Mouse (Mus musculus): ENCODE measurements at regions not wholly inside any gene's neighbourhood (a gene's known extent, or its start where the extent isn't known, plus 50 kb on each side); places are given as distances from the start of the nearest gene placed in this dataset.

DNA sequence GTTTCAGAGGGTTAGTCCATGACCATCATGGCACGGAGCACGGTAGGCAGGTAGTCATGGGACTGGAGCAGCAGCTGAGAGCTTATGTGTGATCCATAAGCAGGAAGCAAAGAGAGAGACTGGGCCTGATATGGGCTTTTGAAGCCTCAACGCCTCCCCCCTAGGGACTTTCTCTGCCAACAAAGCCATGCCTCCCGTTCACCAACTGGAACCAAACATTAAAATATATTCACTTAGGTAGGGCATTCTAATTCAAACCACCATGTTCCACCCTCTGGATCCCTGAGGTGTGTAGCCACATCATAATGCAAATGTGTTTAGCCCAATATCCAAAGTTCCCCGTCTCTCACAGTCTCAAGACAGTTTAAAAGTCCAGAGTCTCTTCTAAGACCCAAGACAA is 85.3 kb upstream of the Ltbp1 start:
- peak; percentile 29 for DNase-seq

DNA sequence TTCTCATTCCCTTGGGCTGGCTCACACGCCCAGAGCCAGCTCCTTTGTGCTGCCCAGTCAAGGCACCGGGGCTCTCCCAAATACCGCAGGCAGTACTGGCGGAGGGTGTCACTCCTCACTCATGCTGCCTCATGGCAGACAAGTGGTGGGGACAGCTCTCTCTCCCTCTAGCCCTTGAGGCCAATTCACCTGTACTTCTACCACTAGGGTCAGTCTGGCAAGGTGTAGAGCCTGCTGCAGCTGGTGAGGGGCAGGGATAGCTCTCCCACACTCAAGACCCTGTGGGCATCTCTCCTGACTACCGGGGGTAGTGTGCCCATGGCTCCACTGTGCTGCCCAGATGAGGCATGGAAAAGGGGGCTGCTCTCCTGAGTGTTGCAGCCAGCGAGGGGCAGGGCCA is 84.0 kb upstream of the Ltbp1 start:
- peak; percentile 69 for DNase-seq

DNA sequence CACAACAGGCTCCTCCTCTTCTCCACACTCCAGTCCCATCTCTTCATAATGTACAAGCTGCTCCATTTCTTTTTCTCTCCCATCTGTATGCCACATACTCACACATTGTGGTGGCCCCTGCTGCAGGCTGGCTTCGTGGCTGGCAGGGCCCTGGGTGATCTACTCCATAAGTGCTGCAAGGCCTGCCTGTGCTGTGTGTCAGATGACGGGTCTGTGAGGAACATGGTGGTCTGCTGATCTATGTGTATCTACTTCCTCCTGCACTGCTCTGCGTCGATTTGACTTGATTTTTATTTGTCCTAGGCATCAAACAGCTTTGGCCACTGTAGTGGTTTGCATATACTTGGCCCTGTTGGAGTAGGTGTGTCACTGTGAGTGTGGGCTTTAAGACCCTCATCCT is 83.4 kb upstream of the Ltbp1 start:
- peak; percentile 78 for DNase-seq

DNA sequence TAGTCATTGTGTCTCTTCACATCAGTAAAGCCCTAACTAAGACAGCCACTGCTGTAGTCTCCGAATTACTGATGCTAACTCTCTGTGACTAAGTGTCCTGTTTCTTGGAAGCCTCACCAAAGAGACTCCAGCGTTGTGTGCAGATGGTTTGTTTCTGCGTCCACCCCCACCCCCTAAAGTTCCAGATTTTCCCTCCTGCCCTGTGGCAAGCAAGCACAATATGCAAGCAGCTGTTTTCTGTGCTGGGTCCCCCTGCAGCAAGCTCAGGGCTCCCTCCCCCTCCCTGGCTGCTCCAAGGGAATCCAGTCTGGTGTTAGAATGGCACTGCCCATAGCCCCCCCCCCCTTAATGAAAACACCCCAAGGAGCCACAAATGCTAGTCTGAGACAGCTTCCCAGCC is 82.8 kb upstream of the Ltbp1 start:
- peak; percentile 94 for DNase-seq

DNA sequence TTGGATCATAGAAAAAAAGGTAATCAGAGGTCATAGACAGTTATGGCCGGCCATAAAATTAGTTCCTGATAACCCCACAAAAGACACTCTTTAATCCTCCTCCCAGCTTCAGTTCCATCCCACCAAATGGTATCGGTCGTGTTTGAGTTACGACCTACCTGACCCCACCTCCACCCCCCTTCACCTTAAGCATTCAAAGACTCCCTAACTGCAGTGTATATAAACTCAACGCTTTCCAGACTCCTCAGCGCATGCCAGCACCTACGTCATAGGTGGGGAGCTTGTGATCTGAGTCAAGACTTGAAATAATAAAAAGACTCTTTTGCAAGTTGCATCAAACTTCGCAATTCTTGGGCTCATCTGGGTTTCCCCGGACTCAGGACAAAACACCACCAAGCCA is 82.3 kb upstream of the Ltbp1 start:
- no peak for DNase-seq

DNA sequence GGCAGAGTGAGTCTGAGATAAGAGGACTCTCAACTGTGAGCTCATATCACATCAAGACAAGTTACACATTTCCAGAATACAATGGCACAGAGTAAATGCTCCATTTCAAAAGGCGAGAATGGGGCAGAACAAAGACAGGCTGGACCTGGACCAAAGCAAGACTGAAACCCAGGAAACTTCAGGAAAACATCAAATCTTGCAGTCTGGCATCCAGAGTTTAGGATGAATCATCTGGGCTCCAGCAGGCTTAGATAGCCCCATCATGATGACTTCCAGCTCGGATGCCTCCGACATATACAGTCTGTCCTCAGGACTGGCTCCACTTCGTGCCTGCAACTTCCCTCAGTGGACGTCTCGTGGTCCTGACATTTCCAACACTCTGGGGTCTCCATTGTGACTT is 80.2 kb upstream of the Ltbp1 start:
- peak; percentile 83 for DNase-seq

DNA sequence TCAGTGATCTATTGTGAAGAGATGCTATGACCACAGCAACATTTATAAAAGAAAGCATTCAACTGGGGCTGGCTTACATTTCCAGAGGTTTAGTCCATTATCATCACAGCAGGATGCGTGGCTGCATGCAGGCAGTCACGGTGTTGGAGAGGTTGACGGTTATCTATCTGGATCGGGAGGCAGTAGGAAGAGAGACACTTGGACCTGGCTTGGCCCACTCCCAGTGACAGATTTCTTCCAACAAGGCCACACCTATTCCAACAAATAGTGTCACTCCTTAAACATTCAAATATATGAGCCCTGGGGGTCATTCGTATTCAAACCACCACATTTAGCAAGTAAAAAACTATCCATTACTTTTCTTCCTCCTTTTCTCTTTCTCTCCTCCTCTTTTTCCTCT is 77.4 kb upstream of the Ltbp1 start:
- DNase-seq = no peak

DNA sequence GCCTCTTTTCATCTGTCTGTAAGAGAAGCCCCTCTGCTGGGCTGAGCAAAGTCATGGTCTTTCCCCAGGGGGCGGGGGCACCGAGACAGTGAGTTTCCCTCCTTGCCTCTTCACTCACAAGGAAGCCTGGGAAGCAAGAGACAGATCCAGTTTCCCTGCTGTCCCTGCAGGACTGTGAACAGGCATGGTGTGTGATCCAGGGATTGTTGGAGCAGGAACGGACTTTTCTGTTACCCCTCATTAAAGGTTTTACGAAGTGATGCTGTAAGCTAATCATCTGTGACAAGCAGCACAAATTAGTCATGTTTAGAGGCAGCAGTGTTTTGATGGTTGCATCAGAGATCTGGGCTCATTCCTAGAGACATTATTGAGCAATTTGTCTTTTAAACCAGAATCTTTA is 73.8 kb upstream of the Ltbp1 start:
- peak; percentile 91 for DNase-seq

DNA sequence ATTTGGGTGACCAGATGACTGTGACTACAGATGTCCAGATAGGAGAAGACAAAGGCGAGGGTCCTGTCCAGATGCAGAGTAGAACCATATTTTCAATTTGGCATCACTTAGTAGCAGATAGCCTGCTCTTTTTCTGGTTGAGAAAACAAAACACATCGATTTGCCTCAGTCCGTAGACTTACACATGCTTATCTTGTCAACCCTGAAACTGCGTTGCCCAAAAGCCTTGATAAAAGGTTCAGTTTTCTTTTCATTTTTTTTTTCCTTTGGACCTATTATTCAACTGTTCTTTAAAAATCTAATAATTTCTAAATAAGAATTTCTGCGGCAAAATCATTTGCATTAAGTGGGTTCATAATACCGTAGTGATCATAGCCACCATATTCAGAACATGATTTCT is 64.0 kb upstream of the Ltbp1 start:
- peak; percentile 74 for DNase-seq

DNA sequence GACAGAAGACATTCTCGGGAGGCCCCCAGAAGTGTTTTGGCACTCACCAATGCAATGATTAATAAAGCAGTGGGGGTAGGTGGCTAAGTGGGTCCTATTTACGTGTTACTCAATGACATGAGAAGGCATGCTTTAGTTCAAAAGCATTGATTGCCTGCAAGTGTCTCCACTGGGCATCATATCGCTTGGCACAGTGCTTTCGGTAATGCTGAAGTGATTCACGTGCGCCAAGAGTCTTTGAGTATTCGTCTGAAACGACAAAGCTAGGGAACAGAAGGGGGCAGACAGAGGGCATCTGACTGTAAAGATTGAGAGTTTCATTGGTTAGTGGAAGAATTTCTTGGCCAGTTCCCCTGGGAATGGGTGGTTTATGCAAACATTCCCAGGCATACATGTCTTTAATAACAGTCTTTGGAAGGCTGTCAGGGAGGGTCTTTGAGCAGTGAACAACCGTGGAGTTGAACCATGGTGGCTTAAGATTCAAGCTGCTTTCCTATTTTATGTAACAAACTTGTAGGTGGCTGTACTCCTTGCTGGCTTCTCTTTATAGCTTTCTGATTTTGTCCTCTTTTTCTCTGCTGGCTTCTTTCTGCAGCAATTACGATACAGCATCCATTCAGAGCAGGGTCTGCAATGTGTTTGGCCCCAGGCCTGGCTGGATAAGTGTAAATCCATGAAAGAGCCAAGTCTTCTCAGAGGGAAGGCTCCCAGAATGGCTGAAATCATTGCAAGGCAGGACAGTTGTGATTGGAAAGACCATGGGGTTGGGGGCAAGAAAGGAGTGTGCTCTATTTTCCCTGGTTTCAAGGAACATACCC is 62.2 kb upstream of the Ltbp1 start:
- DNase-seq = peak; percentile 76

DNA sequence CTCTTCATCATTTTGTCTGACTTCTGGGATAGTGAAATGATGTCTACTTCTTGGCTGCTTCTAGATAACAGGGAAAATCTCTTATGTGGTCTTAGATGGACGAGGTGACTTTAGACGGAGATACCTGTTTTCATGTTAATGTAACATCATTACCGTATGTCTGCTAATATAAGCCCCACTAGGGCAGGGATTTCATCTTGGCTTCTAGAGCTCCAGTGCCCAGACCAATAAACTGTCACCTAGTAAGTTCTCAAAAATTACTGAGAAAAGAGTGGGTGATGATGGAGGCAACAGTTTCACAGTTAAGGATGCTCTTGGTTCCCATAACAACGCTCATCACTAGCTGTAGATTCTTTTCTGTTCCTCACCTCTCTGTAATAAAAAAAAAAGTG is 61.6 kb upstream of the Ltbp1 start:
- no peak for DNase-seq

DNA sequence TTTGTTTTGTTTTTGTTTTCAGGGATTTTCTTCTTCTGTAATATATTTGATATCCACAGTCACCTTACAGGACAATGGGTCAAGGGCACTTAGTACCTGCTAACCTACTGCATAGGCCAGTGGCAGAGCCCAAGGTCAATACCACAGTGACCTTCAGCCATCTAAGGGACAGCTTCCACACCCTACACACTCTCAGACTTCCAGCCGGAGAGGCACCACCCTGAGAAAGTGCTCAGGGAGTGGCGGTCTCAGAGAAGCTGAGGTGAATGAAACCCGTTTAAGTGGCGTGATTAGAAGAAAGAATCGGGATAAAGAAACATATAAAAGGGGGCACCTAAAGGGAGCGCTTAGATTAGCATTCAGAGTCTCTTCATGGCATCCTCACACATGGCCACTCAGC is 60.2 kb upstream of the Ltbp1 start:
- peak; percentile 74 for DNase-seq

DNA sequence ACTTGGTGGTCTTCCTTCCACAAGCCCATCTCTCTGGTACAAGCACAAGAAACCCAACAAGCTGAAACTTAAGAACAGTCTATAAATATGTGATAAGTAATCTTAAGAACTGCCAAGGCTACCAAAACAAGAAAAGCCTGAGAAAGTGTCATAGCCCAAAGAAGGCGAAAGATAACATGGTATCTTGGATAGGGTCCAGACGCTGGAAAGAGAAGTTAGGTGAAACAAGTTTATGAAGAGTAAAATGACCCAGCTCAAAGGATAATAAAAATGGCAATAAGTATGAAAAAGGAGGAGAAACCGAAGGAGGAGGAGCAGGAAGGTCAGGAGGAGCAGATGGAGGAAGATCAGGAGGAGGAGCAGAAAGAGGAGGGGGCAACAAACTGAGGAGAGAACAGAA is 56.9 kb upstream of the Ltbp1 start:
- DNase-seq = no peak

DNA sequence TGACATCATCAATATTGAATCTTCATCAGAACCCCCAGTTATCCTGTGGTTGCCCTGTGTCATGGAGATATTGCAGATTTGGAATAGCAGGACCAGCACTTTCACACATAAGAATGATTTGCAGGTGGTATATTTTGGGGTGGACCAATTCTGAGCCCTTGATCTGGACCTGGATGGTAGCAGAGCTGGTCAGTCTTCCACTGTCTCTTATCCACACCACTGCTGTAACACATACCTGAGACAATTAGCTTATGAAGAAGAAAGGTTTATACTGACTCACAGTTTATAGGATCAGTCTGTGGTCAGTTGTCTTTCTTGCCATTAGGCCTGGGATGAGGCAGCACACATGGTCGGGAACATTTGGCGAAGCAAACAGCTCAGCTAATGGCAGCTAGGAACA is 55.1 kb upstream of the Ltbp1 start:
- DNase-seq = peak; percentile 62

DNA sequence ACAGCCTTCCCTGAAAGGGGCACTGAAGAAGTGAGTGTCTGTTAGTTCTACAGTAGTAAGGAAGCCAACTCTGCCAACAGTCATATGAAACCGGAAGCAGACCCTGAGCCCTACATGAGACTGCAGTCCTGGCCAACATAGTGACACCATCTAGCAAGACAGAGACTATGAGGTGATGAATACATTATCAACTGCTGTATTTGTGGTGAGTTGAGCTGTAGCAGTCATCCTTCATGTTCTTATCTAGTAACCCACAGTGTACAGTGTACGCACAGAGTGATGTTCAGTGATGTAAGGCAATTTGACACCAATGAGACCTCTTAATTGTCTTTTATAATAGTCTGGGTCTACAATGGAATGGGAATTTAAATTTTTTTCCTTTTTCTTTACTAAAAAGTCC is 50.4 kb upstream of the Ltbp1 start:
- no peak for DNase-seq

Measured in heart, adult 11 months (tissue).